Mouse (Mus musculus) midbrain, embryonic 16.5 days (tissue): ENCODE data around the gene Ercc1. TPM values are rescaled to one million over a fixed set of nuclear protein-coding genes. Genes with fewer than 3 reads are reported as not detected.
A peak's percentile ranks its signal among the peaks of the same experiment; 100 is the strongest.

ENCODE experiments used
- ATAC-seq: fragments of 200-750 bp; cut with Nextera tagmentation; 2 replicates; pipeline ENCODE4 v1.8.0; 2017; ENCODE audit warnings: moderate TSS enrichment
- H3K27ac ChIP-seq: fragments of 300-500 bp; sonication (generic); 2 replicates; pipeline ENCODE4 v1.5.1; 2014; ENCODE audit warnings: mild to moderate bottlenecking, low read length, mixed read lengths
- H3K27me3 ChIP-seq: fragments of 300-500 bp; sonication (generic); 2 replicates; pipeline ENCODE4 v1.6.1; 2014; ENCODE audit warnings: low read depth, low read length, mixed read lengths; ENCODE audit not compliant: control insufficient read depth, insufficient read depth
- H3K36me3 ChIP-seq: fragments of 300-500 bp; sonication (generic); 2 replicates; pipeline ENCODE4 v1.6.1; 2014; ENCODE audit warnings: mild to moderate bottlenecking, low read length, moderate library complexity, mixed read lengths; ENCODE audit not compliant: control insufficient read depth, insufficient read depth
- H3K4me1 ChIP-seq: fragments of 300-500 bp; sonication (generic); 2 replicates; pipeline ENCODE4 v1.6.1; 2014; ENCODE audit warnings: mild to moderate bottlenecking, low read length, mixed read lengths; ENCODE audit not compliant: control insufficient read depth, insufficient read depth
- H3K4me2 ChIP-seq: fragments of 300-500 bp; sonication (generic); 2 replicates; pipeline ENCODE4 v1.6.1; 2014; ENCODE audit warnings: mild to moderate bottlenecking, low read length, mixed read lengths
- H3K4me3 ChIP-seq: fragments of 300-500 bp; sonication (generic); 2 replicates; pipeline ENCODE4 v1.5.1; 2014; ENCODE audit warnings: low read depth, mild to moderate bottlenecking, low read length, moderate library complexity, mixed read lengths
- H3K9ac ChIP-seq: fragments of 300-500 bp; sonication (generic); 2 replicates; pipeline ENCODE4 v1.6.1; 2014; ENCODE audit warnings: low read depth, low read length, mixed read lengths
- H3K9me3 ChIP-seq: fragments of 300-500 bp; sonication (generic); replicated peaks from 2 replicates; pipeline ENCODE4 v1.6.1; 2014; ENCODE audit warnings: mild to moderate bottlenecking, low read length, mixed read lengths; ENCODE audit not compliant: control insufficient read depth, poor library complexity, severe bottlenecking
- WGBS: fragments of 180-500 bp; shearing (Covaris S2); extraction: QIAGEN DNeasy Blood & Tissue Kit; methylation state at CpG from one replicate; pipeline ENCODE4 v1.1.7; 2014; 5-methylcytosine and 5-hydroxymethylcytosine counted together
- polyA plus RNA-seq: library from polyadenylated mRNA; unstranded; fragments of >200 nt; fragmentation: Nextera tagmentation; extraction: Ambion mirVana; gene quantifications from 2 replicates; pipeline ENCODE4 v1.2.1, GENCODE M21; 2015

Gene Ercc1
- polyA plus RNA-seq, 1 experiment from 2014 or later = 82.4 TPM

DNA sequence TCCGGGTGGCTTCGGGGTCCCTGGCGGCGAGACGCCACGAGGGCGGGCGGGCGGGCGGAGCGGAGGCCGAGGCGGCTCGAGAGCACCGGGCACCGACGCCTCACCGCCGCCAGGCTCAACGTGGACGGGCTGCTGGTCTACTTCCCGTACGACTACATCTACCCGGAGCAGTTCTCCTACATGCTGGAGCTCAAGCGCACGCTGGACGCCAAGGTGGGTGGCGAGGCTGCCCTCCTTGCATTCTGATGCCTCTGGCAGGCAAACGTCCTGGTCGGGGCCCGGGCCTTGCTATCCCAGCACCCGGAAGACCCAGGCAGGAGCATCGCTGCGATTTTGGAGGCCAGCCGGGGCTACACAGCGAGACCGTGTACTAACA, 37.6 kb downstream of the Ercc1 start:
- Histone ChIP-seq H3K4me3 (peak overlapping the region; percentile 94), H3K4me2 (peak overlapping the region; percentile 85), H3K36me3 (peaks cover 9% of the 10 kb centered on the region), H3K9ac (peak overlapping the region; percentile 93), H3K27me3 (no peaks in the 10 kb centered on the region), H3K27ac (peak overlapping the region; percentile 68), H3K9me3 (no peaks in the 10 kb centered on the region), H3K4me1 (peaks cover 13% of the 10 kb centered on the region)
- WGBS = 1% methylated on average over 20 of the region's 37 CpGs
- ATAC-seq = peak; percentile 60

DNA sequence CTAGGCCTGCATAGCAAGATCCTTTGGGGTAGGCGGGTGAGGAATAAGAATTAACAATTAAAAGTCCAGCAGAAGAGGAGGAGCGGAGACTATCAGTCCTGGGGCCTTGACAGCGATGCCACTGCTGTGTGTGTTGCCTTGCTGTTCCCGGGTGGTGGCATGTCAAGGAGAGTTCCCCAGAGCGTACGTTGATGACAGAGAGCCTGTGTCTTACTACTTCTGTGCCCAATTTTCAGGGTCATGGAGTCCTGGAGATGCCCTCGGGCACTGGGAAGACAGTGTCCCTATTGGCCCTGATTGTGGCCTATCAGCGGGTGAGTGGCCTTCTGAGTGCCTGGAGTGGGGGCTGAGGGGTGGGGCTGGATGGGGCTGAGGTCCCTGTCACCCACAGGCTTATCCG, 39.1 kb downstream of the Ercc1 start:
- no peak for ATAC-seq
- Histone ChIP-seq H3K4me1 (peaks cover 15% of the 10 kb centered on the region), H3K4me2 (no peak overlapping the region), H3K9ac (no peak overlapping the region), H3K9me3 (no peaks in the 10 kb centered on the region), H3K27ac (no peak overlapping the region), H3K27me3 (no peaks in the 10 kb centered on the region), H3K36me3 (peaks cover 23% of the 10 kb centered on the region), H3K4me3 (no peak overlapping the region)
- 91% methylated on average over 9 of the region's 9 CpGs for WGBS

DNA sequence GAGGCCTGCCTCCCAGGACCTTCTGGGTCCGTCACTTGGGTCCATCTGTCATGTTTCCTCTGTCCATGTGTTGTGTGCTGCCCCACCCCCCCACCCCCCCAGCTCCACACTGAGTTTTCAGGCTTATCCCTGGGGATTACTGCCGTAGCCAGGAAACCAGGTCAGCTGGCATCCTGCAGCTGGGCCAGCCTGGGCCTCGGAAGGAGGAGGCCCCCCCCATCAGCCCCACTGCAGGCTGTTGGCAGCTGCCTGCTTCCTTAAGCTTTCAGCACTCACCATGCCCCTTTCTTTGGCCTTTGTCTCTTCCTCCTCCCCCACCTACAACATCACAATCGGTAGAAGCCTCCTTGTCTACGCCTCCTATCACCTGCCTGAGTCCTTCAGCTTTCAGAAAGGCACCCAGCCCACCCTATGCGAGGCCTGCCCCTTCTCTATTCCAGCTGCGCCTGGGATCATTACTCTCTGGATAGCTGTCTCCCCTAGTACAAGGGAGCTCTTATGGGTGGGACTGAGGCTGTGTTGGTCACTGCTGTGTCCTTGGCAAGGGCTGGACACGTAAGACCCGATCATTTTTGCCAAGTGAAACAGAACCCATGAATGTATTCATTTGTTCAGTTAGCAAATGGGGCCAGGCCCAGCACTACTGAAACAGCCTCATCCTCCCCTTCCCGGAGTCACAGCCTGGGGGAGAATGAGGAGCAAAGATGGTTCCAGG, 44.3 kb downstream of the Ercc1 start:
- H3K4me2 ChIP-seq = no peak overlapping the region
- no peak overlapping the region for H3K4me3 ChIP-seq
- H3K27me3 ChIP-seq = no peaks in the 10 kb centered on the region
- H3K27ac ChIP-seq = peak overlapping the region; percentile 71
- H3K4me1 ChIP-seq = peaks cover 2% of the 10 kb centered on the region; the same call in 1 of the 2 replicates
- ATAC-seq = no peak
- 0 out of 2 replicates have a peak overlapping the region, but pooled peaks have one; percentile 34 for H3K9ac ChIP-seq
- 43% methylated on average over 9 of the region's 10 CpGs for WGBS
- peaks cover 64% of the 10 kb centered on the region for H3K36me3 ChIP-seq
- H3K9me3 ChIP-seq = no peaks in the 10 kb centered on the region

DNA sequence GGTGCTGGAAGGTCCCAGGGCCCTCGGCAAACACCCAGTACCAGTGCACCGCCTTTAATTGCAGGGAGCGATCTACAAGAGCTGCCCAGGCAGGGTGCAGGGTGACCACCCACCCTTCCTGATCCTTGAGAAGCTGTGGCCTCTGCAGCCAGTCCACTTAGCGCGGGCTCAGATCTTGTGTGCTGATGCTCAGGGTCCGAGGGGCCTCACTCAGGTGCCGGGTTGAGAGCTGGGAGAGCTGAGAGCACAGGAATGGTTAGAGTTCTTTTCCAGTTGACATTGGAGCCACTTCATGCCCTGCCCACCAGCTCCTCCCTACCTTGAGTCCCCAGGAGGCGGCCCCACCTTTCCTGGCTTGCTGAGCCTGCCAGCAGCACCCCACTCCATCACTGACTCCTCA, 49.9 kb downstream of the Ercc1 start:
- H3K9ac ChIP-seq = no peak overlapping the region
- peaks cover 56% of the 10 kb centered on the region for H3K36me3 ChIP-seq
- WGBS = 89% methylated on average over 8 of the region's 8 CpGs
- no peak overlapping the region for H3K27ac ChIP-seq
- H3K4me1 ChIP-seq = no peaks in the 10 kb centered on the region
- H3K9me3 ChIP-seq = no peaks in the 10 kb centered on the region
- H3K4me3 ChIP-seq = no peak overlapping the region
- no peak overlapping the region for H3K4me2 ChIP-seq
- no peak for ATAC-seq
- 0 out of 2 replicates have a peak, but pooled peaks cover 4% of the 10 kb centered on the region for H3K27me3 ChIP-seq

DNA sequence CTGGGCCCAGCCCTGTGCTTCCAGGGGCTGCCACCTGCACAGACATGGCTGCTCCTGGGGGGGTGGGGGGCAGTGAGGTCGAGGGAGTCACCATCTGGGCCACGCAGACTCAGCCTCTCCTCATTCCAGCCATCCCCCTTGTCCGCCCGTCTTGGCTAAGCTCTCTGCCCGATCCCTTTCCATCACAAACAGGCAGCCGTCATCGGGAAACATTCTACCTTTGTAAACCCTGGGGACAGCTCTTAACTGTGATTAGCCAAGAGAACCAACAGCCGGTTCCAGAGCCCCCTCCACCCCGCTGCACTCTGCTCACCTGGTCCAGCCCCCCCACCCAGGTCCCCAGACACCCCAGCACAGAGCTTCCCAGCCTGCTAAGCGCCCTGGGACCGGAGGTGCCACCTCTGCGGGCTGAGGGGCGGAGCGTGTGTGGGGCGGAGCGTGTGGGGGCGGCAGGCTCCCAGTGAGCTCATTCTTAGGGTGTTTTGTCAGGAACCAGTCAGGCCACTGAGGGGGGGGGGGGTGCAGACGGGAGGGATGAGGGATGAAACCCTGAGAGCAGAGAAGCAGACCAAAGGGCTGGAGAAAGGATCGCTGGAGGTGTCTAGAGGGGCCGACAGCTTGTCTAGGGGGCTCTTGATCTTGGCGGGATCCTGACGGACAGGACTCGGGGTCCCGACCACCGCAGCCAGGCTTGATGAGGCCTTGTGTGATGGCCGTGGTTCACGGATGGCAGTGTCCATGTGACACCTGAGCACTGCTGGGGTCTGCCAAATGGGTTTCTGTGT, 55.1 kb downstream of the Ercc1 start:
- Histone ChIP-seq H3K36me3 (peaks cover 11% of the 10 kb centered on the region), H3K27ac (no peak overlapping the region), H3K4me3 (peak overlapping the region; percentile 20), H3K4me2 (peak overlapping the region; percentile 46), H3K9ac (peak overlapping the region; percentile 31), H3K27me3 (peaks cover 30% of the 10 kb centered on the region), H3K4me1 (peaks cover 3% of the 10 kb centered on the region), H3K9me3 (no peaks in the 10 kb centered on the region)
- 4% methylated on average over 26 of the region's 27 CpGs for WGBS
- no peak for ATAC-seq

DNA sequence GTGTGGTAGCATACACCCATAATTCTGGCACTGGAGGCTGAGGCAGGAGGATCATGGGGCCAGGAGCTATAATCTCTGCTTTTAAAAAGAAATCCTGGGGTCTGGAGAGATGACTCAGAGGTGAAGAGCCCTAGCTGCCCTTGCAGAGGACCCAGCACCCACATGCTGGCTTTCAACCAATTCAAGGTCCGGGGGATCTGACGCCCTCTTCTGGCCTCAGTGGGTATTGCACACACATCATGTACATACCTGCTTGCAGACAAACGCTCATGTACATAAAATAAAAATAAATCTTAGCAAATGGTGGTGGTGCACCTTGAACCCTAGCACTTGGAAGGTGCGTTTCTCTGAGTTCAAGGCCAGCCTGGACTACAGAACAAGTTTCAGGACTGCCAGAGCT, 56.4 kb downstream of the Ercc1 start:
- no peaks in the 10 kb centered on the region for H3K9me3 ChIP-seq
- H3K27me3 ChIP-seq = peaks cover 33% of the 10 kb centered on the region
- H3K4me1 ChIP-seq = peaks cover 3% of the 10 kb centered on the region
- ATAC-seq = no peak
- no peak overlapping the region for H3K4me2 ChIP-seq
- H3K36me3 ChIP-seq = no peaks in the 10 kb centered on the region
- WGBS = 83% methylated on average over 4 of the region's 4 CpGs
- H3K27ac ChIP-seq = no peak overlapping the region
- no peak overlapping the region for H3K9ac ChIP-seq
- no peak overlapping the region for H3K4me3 ChIP-seq

DNA sequence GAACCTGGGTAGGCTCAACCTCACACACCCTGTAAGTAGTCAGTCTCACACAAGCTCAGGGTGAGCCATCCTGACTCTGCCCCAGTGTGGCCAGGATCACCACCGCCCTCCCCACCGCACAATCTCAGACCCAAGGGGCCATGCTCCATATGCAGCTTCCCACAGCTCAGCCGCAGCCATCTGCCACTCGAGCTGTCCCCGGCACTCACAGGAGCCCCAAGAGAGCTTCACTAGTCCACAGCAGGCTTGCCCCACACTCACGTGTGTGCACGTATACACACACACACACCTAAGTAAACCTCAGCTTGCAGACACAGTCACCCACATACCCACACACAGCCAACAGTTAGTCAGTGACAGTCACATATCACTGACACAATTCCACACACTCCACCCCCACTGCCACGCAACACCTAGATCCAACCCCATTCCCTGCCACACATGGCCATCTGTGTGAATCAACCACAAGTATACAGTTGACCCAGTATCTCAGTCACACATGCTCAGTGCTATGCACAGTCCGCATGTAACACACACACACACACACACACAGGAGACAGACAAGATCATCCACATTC, 58.0 kb downstream of the Ercc1 start:
- no peaks in the 10 kb centered on the region for H3K9me3 ChIP-seq
- no peaks in the 10 kb centered on the region for H3K36me3 ChIP-seq
- no peak overlapping the region for H3K9ac ChIP-seq
- no peak for ATAC-seq
- peaks cover 3% of the 10 kb centered on the region for H3K4me1 ChIP-seq
- H3K27me3 ChIP-seq = peaks cover 33% of the 10 kb centered on the region
- no peak overlapping the region for H3K27ac ChIP-seq
- H3K4me3 ChIP-seq = no peak overlapping the region
- 68% methylated on average over 9 of the region's 9 CpGs for whole genome bisulfite sequencing
- no peak overlapping the region for H3K4me2 ChIP-seq

DNA sequence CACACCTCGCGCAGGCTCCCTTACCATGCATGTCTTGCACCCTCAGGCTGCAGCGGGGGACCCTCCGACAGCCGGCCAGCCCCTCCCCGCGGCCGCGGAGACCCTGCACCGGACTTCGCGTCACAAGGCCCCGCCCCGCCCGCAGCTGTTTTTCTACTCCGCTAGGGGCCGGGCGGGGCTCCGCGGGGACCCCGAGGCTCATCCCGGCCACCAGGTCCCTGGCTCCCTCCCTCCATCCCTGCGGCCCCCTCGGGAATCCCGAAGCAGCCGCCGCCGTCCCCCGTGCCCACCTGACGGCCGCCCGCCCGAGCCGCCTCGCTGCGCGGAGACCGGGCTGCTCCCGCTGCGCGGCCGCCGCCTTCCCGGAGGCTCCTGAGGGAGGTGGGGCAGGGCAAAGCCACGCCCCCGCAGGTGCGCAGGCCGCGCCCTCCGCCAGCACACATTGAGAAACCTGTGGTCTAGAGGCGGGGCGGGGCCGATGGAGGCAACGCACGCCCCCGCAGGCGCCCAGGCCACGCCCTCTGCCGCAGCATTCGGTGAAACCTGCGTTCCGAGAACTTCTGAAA, 59.2 kb downstream of the Ercc1 start, which contains the start of gene Klc3:
Gene Klc3 (minus strand): TSS at position 374 of the 566 bp plus-strand sequence.
- Histone ChIP-seq H3K9me3 (no peaks in the 10 kb centered on the region), H3K27ac (no peak within 1 kb of the TSS), H3K36me3 (no peaks in the 10 kb centered on the region), H3K4me3 (peak within 1 kb of the TSS; percentile 53), H3K4me1 (peaks cover 3% of the 10 kb centered on the region), H3K4me2 (peak within 1 kb of the TSS; percentile 93), H3K27me3 (peaks cover 33% of the 10 kb centered on the region), H3K9ac (peak within 1 kb of the TSS; percentile 59)
- no peak; the same call in 1 of the 2 replicates for ATAC-seq
- WGBS = 1% methylated on average over 62 of the region's 62 CpGs
